Mouse (Mus musculus) NIH3T3 (cell line): ENCODE measurements around the gene Serpinb3c.
"Not testable (repeated sequence)": the region's sequence is repeated elsewhere in the genome, so short reads cannot be mapped to it uniquely, and the experiment has no call there.

Source experiments
- DNase-seq: peaks from one replicate; pipeline ENCODE4 v3.0.0-alpha.2; 2012; ENCODE audit warnings: low read depth

Gene Serpinb3c

GRCm38 (mm10) chr1:107278261-107278660 lies at the start of gene Serpinb3c, which contains the start of gene Serpinb3b:
TSS of gene Serpinb3c (minus strand) at chr1:107278371.
TSS of gene Serpinb3b (minus strand) at chr1:107278361.
- DNase-seq, result not testable (repeated sequence)

GRCm38 (mm10) chr1:107243170-107243569 lies 35.0 kb downstream of the Serpinb3c start:
- not testable (repeated sequence) for DNase-seq
